Mouse (Mus musculus): ENCODE measurements around the gene Ccr6. TPM values are rescaled to one million over a fixed set of nuclear protein-coding genes. Genes with fewer than 3 reads are reported as not detected.
"Not testable (repeated sequence)": the region's sequence is repeated elsewhere in the genome, so short reads cannot be mapped to it uniquely, and the experiment has no call there.

The Ccr6 gene
- polyA plus RNA-seq, 1 experiment from 2014 or later, result 0.10 TPM

DNA sequence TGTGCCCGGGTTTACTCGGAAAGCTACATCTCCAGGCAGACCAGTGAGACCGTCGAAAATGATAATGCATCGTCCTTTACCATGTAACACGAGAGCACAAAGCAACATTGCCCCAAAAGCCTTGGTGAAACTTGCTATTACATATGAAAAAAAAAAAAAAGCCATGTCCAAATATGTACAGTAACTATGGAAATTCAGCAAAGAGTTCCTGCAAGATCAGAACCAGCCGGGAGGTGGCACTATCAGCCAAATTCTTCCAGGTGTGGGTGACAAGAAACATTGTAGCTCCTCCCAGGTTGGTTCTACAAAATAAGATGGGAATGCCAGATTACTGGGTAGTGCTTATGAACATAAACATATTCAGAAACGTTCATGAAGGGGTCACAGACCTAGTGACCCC is 21.1 kb downstream of the Ccr6 start:
- ATAC-seq (ENCODE audit: low read depth) (no peak), DNase-seq (no peak)
- Histone ChIP-seq H3K36me3 (no peaks in the 10 kb centered on the region), H3K4me3 (replicated peaks) (no peak overlapping the region), H3K9ac (no peak overlapping the region), H3K4me1 (replicated peaks) (no peaks in the 10 kb centered on the region), H3K27ac (no peak overlapping the region), H3K9me3 (replicated peaks) (no peaks in the 10 kb centered on the region), H3K27me3 (peaks cover 4% of the 10 kb centered on the region; the same call in 1 of the 2 replicates), H3K4me2 (no peak overlapping the region)
- 61% methylated on average over 8 of the region's 8 CpGs for WGBS (ENCODE audit: insufficient replicate concordance)

DNA sequence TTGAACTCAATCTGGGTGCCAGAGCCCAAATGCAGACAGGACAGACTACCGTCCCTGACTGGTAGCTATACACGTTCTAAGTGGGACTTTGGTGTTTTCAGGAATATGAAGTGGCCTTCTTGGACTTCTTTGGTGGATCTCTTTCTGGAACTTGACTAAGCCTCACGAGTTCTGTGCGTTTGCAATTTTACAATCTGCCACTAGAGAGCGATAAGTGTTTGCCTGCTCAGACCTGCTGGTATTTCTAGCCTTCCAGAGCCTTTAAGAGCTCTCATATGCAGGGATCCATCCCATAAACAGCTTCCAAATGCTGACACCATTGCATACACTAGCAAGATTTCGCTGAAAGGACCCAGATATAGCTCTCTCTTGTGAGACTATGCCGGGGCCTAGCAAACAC is 28.8 kb downstream of the Ccr6 start:
- H3K9ac ChIP-seq; H3K4me1 ChIP-seq (replicated peaks); H3K27ac ChIP-seq; H3K36me3 ChIP-seq; H3K4me2 ChIP-seq; ATAC-seq (ENCODE audit: low read depth); H3K9me3 ChIP-seq (replicated peaks); H3K4me3 ChIP-seq (replicated peaks): not testable (repeated sequence)
- H3K27me3 ChIP-seq, result peaks cover 12% of the 10 kb centered on the region; the same call in 1 of the 2 replicates
- 12% methylated on average over 7 of the region's 7 CpGs for WGBS (ENCODE audit: insufficient replicate concordance)
- DNase-seq, result peak; percentile 20

DNA sequence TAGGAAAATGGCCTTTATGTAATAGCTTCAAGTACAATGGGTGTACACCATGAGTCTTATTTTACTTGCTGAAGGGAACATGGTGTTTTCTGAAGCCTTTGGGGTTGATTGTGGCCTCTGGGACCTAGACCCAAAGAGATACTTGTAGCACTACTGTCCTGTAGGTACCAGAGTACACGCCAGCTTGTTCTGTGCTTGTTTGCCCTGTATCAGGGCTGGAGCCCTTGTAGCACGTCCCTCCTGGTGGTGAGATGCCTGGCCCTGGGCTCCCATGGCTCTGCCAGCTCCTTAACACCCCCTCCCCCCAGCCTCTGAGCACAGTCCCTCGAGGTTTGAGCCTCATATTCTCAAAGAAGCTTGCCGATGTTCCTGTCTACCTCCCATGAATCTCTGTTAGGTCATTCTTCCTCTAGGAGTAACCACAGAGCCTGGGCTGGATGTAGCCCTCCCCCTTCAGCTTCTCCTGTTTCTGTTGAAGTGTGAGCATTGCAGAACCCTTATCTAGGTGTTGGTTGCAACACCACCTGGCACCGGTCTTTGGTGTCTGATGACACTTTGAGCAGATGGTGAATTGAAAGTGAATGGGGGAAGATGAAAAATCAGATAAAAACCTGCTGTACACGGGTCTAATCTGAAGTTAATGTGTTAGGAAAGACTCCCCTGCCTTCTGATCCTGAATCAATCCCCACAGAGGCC is 36.4 kb downstream of the Ccr6 start:
- Histone ChIP-seq H3K4me3 (replicated peaks) (no peak overlapping the region), H3K27ac (no peak overlapping the region), H3K4me2 (no peak overlapping the region), H3K36me3 (no peaks in the 10 kb centered on the region), H3K9ac (no peak overlapping the region), H3K4me1 (replicated peaks) (peaks cover 20% of the 10 kb centered on the region; the same call in 1 of the 2 replicates), H3K9me3 (replicated peaks) (no peaks in the 10 kb centered on the region), H3K27me3 (no peaks in the 10 kb centered on the region)
- DNase-seq (no peak), ATAC-seq (ENCODE audit: low read depth) (peak; percentile 44)
- 21% methylated on average over 6 of the region's 6 CpGs for WGBS (ENCODE audit: insufficient replicate concordance)

DNA sequence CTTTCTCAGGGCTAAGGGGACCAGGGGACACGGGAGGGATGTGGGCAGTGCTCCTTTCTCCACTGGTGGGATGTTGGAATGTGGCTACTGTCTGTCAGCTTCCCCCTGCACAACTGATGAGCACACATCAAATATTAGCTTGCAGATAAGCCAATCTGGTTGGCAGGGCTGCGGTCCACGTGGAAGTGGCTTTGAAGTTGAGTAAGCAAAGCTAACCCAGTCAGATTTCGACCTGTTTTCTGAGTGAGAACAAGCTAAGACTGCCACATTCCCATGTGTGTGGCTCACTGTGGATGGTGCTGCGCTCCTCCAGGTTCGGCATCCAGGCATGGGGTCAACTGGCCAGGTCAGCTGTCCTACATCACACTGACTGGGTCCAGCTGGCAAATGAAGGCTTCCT is 37.1 kb downstream of the Ccr6 start:
- Histone ChIP-seq H3K9ac (no peak overlapping the region), H3K4me1 (replicated peaks) (peaks cover 20% of the 10 kb centered on the region; the same call in 1 of the 2 replicates), H3K4me3 (replicated peaks) (no peak overlapping the region), H3K4me2 (no peak overlapping the region), H3K27ac (no peak overlapping the region), H3K27me3 (no peaks in the 10 kb centered on the region), H3K9me3 (replicated peaks) (no peaks in the 10 kb centered on the region), H3K36me3 (no peaks in the 10 kb centered on the region)
- WGBS (ENCODE audit: insufficient replicate concordance), result 40% methylated on average over 6 of the region's 6 CpGs
- ATAC-seq (ENCODE audit: low read depth), result peak; percentile 45
- no peak for DNase-seq

DNA sequence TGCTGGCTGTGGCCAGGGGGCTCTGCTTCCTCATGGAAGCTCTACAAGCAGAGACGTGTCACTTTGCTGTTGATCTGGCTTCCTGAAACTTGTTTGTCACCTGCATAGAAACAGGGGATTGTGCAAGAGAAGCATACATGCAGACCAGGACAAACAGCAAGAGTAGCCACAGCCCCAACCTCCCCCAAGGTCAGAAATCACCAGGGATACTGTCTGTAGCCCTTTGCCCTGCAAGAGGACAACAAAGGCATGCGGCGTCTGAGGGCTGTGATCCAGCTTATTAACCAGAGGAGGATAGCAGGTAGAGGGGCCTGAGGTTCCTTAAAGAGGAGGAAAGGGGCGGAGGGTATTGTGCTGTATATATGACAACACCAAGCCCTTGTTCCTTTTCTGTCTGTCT is 40.2 kb downstream of the Ccr6 start:
- Histone ChIP-seq H3K4me3 (replicated peaks) (no peak overlapping the region), H3K9me3 (replicated peaks) (no peaks in the 10 kb centered on the region), H3K27me3 (no peaks in the 10 kb centered on the region), H3K36me3 (no peaks in the 10 kb centered on the region), H3K4me1 (replicated peaks) (peaks cover 19% of the 10 kb centered on the region; the same call in 1 of the 2 replicates), H3K27ac (no peak overlapping the region), H3K4me2 (no peak overlapping the region), H3K9ac (no peak overlapping the region)
- ATAC-seq (ENCODE audit: low read depth) (peak; percentile 51), DNase-seq (no peak)
- WGBS (ENCODE audit: insufficient replicate concordance), result 54% methylated on average over 4 of the region's 4 CpGs

DNA sequence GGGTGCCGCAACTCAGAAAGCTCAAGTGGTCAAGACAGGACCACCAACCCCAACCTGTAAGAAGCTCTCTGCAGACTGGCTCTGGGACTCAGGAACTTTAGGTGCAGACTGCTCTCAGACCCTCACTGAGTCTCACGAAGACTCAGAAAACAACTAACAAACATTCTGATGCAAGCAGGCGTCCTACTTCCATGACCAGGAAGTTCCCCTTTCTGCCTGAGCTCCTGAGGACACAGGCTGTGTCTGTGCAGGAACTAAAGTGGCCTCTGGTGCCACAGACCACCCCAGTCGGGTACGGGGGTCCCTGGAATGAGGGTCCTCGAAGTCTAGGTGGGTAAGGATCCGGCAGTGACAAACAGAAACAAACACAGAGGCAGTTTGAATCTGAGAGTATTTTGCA is 40.8 kb downstream of the Ccr6 start:
- Histone ChIP-seq H3K9me3 (replicated peaks) (no peaks in the 10 kb centered on the region), H3K4me2 (no peak overlapping the region), H3K4me3 (replicated peaks) (no peak overlapping the region), H3K36me3 (no peaks in the 10 kb centered on the region), H3K9ac (no peak overlapping the region), H3K27me3 (no peaks in the 10 kb centered on the region), H3K4me1 (replicated peaks) (peaks cover 14% of the 10 kb centered on the region; the same call in 1 of the 2 replicates), H3K27ac (no peak overlapping the region)
- 51% methylated on average over 7 of the region's 7 CpGs for WGBS (ENCODE audit: insufficient replicate concordance)
- DNase-seq (no peak), ATAC-seq (ENCODE audit: low read depth) (no peak)

DNA sequence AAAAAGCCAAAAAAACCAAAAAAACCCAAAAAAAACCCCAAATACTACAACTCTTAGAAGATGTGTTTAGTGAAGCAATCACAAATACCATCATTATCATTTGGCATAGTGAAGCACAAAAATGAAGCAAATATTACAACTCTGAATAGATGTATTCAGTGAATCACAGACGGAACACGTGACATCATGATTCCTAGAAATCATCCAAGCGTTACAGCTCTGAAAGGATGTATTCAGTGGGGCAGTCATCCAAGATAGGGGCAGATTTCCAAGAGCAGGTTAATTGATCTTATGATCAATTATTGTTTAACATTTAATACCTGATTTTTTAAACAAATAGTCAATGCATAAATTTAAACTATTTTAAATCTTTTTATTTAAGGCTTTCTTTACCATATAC is 41.4 kb downstream of the Ccr6 start:
- H3K27ac ChIP-seq, result no peak overlapping the region
- H3K4me3 ChIP-seq (replicated peaks), result no peak overlapping the region
- no peak overlapping the region for H3K4me2 ChIP-seq
- H3K36me3 ChIP-seq, result no peaks in the 10 kb centered on the region
- WGBS (ENCODE audit: insufficient replicate concordance), result 79% methylated on average over 3 of the region's 3 CpGs
- H3K9me3 ChIP-seq (replicated peaks), result no peaks in the 10 kb centered on the region
- peaks cover 14% of the 10 kb centered on the region; the same call in 1 of the 2 replicates for H3K4me1 ChIP-seq (replicated peaks)
- ATAC-seq (ENCODE audit: low read depth), result no peak
- H3K27me3 ChIP-seq, result no peaks in the 10 kb centered on the region
- no peak overlapping the region for H3K9ac ChIP-seq
- DNase-seq, result no peak

DNA sequence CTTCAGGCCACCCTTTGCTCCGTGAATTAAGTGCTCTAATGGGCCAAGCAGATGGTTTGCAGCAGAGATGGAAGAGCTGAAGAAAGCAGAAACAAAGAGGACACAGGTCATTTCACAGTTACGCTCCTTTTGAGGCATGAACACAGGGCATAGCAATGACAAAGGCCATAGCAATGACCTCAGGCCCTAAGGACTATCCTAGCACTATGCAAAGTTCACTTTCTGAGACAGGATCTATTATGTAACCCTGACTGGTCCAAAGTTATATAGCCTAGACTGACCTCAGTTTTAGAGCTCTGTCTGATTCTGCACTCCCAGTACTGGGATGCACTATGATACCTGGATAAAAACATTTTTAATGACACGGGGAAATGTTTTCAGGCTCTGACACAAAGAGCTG is 42.5 kb downstream of the Ccr6 start:
- Histone ChIP-seq H3K4me3 (replicated peaks) (no peak overlapping the region), H3K4me1 (replicated peaks) (peaks cover 16% of the 10 kb centered on the region), H3K36me3 (no peaks in the 10 kb centered on the region), H3K27ac (no peak overlapping the region), H3K9ac (no peak overlapping the region), H3K27me3 (no peaks in the 10 kb centered on the region), H3K9me3 (replicated peaks) (no peaks in the 10 kb centered on the region), H3K4me2 (no peak overlapping the region)
- no peak for DNase-seq
- WGBS (ENCODE audit: insufficient replicate concordance), result 63% methylated on average over 3 of the region's 3 CpGs
- ATAC-seq (ENCODE audit: low read depth), result no peak

DNA sequence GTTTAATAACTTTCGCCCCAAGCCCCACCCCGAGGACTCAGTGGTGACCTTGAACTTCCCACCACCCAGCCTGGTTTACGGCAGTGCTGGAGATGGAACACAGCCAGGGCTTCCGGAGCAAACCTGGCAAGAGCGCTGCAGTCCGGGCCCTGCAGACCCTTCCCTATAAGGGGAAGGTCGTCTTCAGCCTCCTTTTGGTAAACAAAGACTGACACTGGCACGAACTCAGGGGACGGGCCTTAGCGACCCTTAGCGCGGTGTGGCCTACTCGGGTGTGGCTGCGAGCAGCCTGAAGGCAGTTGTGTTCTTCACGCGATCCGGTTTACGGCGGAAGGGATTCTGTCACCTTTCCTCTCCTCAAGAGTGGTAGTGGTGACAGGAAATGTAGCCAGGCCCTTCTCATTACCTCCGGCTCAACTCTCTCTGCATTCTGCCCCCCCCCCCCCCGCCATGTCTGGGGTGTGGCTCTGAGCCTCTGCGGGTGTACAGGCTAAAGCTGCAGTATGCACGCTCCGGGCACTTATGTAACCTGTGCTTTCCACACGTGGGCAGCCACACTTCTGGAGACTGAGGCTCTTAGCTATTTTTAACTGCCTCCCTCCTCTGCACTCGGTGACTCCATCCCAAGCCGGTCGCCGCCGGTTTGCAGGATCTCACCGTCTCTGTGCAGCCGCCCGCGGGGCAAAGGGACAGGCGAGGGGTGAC is 47.1 kb downstream of the Ccr6 start, which contains the start of gene Mpc1:
Gene Mpc1, plus strand, starts transcription at position 84 of the 705 bp plus-strand sequence.
- Histone ChIP-seq H3K27me3 (no peaks in the 10 kb centered on the region), H3K4me1 (replicated peaks) (peaks cover 29% of the 10 kb centered on the region), H3K9ac (peak within 1 kb of the TSS; percentile 89), H3K4me3 (replicated peaks) (peak within 1 kb of the TSS; percentile 94), H3K27ac (peak within 1 kb of the TSS; percentile 89), H3K36me3 (no peaks in the 10 kb centered on the region), H3K4me2 (peak within 1 kb of the TSS; percentile 97), H3K9me3 (replicated peaks) (no peaks in the 10 kb centered on the region)
- under 1% methylated on average over 34 of the region's 35 CpGs for WGBS (ENCODE audit: insufficient replicate concordance)
- DNase-seq, result peak; percentile 19
- peak; percentile 59 for ATAC-seq (ENCODE audit: low read depth)

DNA sequence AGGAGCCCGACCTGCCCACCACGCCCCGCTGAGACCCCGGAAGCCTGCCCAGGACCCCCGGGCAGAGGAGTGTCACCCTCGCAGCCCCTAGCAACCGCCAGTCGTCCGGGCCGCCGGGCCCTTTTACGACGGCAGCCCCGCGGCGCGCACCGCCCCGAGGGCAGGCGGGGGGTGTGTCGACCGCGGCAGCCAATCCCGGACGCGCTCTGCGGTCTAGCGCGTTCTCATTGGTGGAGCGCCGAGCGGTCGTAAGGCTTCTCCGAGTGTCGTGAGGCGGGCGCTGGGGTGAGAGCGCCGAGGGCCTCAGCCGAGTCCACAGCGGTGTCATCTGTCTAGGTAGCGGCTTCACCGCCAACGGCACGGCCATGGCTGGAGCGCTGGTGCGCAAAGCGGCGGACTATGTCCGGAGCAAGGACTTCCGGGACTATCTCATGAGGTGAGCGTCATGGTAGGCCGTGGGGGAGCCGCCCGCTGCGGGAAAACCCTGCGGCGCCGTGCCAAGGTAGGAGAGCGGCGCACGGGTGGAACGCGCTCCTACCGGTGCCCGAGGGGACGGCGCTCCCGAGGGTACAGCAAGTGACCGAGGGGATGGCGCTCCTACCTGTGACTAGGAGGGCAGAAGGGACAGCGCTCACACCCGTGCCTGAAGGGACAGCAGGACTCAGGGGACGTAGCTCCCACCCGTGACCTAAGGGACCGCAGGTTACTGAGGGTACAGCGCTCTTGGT is 47.8 kb downstream of the Ccr6 start:
- WGBS (ENCODE audit: insufficient replicate concordance), result under 1% methylated on average over 77 of the region's 77 CpGs
- no peaks in the 10 kb centered on the region for H3K36me3 ChIP-seq
- peak; percentile 93 for ATAC-seq (ENCODE audit: low read depth)

DNA sequence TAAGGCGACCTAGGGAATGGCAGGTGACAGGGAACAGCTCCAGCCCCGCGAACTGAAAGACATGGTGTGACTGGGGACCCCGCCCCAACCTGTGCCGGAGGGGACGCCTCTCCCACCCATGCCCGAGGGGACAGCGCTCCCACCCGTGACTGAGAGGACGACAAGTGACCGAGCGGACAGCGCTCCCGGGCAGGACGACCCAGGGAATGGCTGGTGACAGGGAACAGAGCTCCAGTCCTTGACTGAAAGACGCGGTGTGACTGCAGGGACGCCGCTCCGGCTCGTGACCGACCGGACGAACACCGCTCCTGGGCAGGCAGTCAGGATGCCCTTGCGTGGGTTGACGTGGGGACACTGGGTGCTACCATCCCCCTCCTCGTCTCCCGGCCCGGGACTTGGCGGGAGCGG is 48.4 kb downstream of the Ccr6 start:
- Histone ChIP-seq H3K36me3 (peaks cover 3% of the 10 kb centered on the region; the same call in 1 of the 2 replicates), H3K4me1 (replicated peaks) (peaks cover 29% of the 10 kb centered on the region), H3K9ac (peak overlapping the region; percentile 85), H3K27ac (peak overlapping the region; percentile 87), H3K4me3 (replicated peaks) (peak overlapping the region; percentile 94), H3K27me3 (no peaks in the 10 kb centered on the region), H3K4me2 (peak overlapping the region; percentile 97), H3K9me3 (replicated peaks) (no peaks in the 10 kb centered on the region)
- DNase-seq (peak; percentile 44), ATAC-seq (ENCODE audit: low read depth) (peak; percentile 6)
- WGBS (ENCODE audit: insufficient replicate concordance), result under 1% methylated on average over 32 of the region's 32 CpGs

More for the DNA sequence above, 47.8 kb downstream of the Ccr6 start:
- peaks cover 29% of the 10 kb centered on the region for H3K4me1 ChIP-seq (replicated peaks)
- H3K27ac ChIP-seq, result peak overlapping the region; percentile 89
- H3K27me3 ChIP-seq, result no peaks in the 10 kb centered on the region
- H3K4me2 ChIP-seq, result peak overlapping the region; percentile 97
- peak overlapping the region; percentile 89 for H3K9ac ChIP-seq
- DNase-seq, result peak; percentile 94
- H3K4me3 ChIP-seq (replicated peaks), result peak overlapping the region; percentile 94
- no peaks in the 10 kb centered on the region for H3K9me3 ChIP-seq (replicated peaks)
